Mouse (Mus musculus) ES-E14 (cell line): Measurements from ENCODE around the gene Sphk1. TPM values are rescaled to one million over a fixed set of nuclear protein-coding genes. Genes with fewer than 3 reads are reported as not detected.

Experiments
- DNase-seq: peaks from one replicate; pipeline ENCODE4 v3.0.0-alpha.2; 2013; ENCODE audit warnings: low read depth, low spot score
- H3K27ac ChIP-seq: 2 replicates; pipeline ENCODE4 v1.5.1; 2012; ENCODE audit warnings: low read depth, mild to moderate bottlenecking, low read length, moderate library complexity, mixed read lengths; ENCODE audit not compliant: poor library complexity, insufficient read depth, severe bottlenecking
- H3K36me3 ChIP-seq: 2 replicates; pipeline ENCODE4 v1.6.1; 2012; ENCODE audit warnings: mild to moderate bottlenecking, low read length, moderate library complexity, mixed read lengths; ENCODE audit not compliant: control insufficient read depth, poor library complexity, insufficient read depth, severe bottlenecking
- H3K4me1 ChIP-seq, 2 experiments: fragments of 150-350 bp in 1 of 2; sonication (generic) in 1 of 2; 2 replicates each; pipeline ENCODE4 v1.6.1; 2012; ENCODE audit warnings: low read length in 2 of 2, mild to moderate bottlenecking in 1 of 2, mixed read lengths in 1 of 2; ENCODE audit not compliant: control insufficient read depth in 2 of 2, insufficient read depth in 2 of 2, poor library complexity in 1 of 2
- H3K4me3 ChIP-seq, 2 experiments: fragments of 150-350 bp in 1 of 2; sonication (generic) in 1 of 2; 2 replicates each; pipeline ENCODE4 v1.5.1; 2012; ENCODE audit warnings: low read length in 2 of 2, low read depth in 1 of 2, mild to moderate bottlenecking in 1 of 2, mixed read lengths in 1 of 2; ENCODE audit not compliant: insufficient read depth in 1 of 2, poor library complexity in 1 of 2, severe bottlenecking in 1 of 2
- H3K9ac ChIP-seq: 2 replicates; pipeline ENCODE4 v1.6.1; 2012; ENCODE audit warnings: low read depth, mild to moderate bottlenecking, low read length, mixed read lengths; ENCODE audit not compliant: poor library complexity, insufficient read depth, severe bottlenecking
- H3K9me3 ChIP-seq: fragments of 150-350 bp; sonication (generic); 2 replicates; pipeline ENCODE4 v1.6.1; 2012; ENCODE audit warnings: low read depth, mild to moderate bottlenecking, low read length; ENCODE audit not compliant: control insufficient read depth, insufficient read depth
- CHD2 ChIP-seq: IDR thresholded peaks from 2 replicates; pipeline ENCODE4 v1.6.1; 2014; ENCODE audit warnings: mild to moderate bottlenecking, low read depth, low read length, inconsistent platforms
- HCFC1 ChIP-seq: IDR thresholded peaks from 2 replicates; pipeline ENCODE4 v1.6.1; 2012; ENCODE audit warnings: low read length, inconsistent platforms, borderline replicate concordance; ENCODE audit not compliant: insufficient read depth
- MAFK ChIP-seq: IDR thresholded peaks from 2 replicates; pipeline ENCODE4 v1.6.1; 2014; ENCODE audit warnings: mild to moderate bottlenecking, low read depth, low read length, inconsistent platforms; ENCODE audit not compliant: insufficient read depth
- ZC3H11A ChIP-seq: IDR thresholded peaks from 2 replicates; pipeline ENCODE4 v1.6.1; 2012; ENCODE audit warnings: low read depth, mild to moderate bottlenecking, inconsistent platforms, low read length, borderline replicate concordance
- ZNF384 ChIP-seq: IDR thresholded peaks from 2 replicates; pipeline ENCODE4 v1.6.1; 2012; ENCODE audit warnings: low read depth, low read length, inconsistent platforms
- in situ Hi-C, 2 experiments: fragments of 600-800 bp; cut with MboI; formaldehyde crosslinking; loops; one replicate each; pipeline ENCODE4 v1.15.1; 2025; ENCODE audit warnings: low sequenced_read_pairs in 2 of 2, inconsistent platforms in 1 of 2; ENCODE audit not compliant: unreplicated experiment in 2 of 2
- total RNA-seq: library from RNA; depleted of rRNA; stranded (reverse); fragments of 300-350 nt; gene quantifications from 2 replicates; pipeline ENCODE4 v1.2.3, GENCODE M21; 2012

The Sphk1 gene
- total RNA-seq, 1 experiment, result 2.1 TPM

- H3K9ac ChIP-seq, result no peak overlapping the region
- H3K36me3 ChIP-seq, result no peaks in the 10 kb centered on the region
- no peak overlapping the region for H3K27ac ChIP-seq
- H3K4me3 ChIP-seq, result no peak overlapping the region
- TF ChIP-seq CHD2 (no peak), ZNF384 (no peak), ZC3H11A (no peak), MAFK (no peak), HCFC1 (no peak)
- in situ Hi-C loops, result no loop called here
- DNase-seq, result no peak
- H3K4me1 ChIP-seq, result peaks cover 0 to 5% of the 10 kb centered on the region in 2 experiments; a peak in 2 of 4 replicates
- H3K9me3 ChIP-seq, result no peaks in the 10 kb centered on the region
Measured at GRCm38 (mm10) chr11:116528636-116529320, 1.9 kb upstream of the Sphk1 start.

DNA sequence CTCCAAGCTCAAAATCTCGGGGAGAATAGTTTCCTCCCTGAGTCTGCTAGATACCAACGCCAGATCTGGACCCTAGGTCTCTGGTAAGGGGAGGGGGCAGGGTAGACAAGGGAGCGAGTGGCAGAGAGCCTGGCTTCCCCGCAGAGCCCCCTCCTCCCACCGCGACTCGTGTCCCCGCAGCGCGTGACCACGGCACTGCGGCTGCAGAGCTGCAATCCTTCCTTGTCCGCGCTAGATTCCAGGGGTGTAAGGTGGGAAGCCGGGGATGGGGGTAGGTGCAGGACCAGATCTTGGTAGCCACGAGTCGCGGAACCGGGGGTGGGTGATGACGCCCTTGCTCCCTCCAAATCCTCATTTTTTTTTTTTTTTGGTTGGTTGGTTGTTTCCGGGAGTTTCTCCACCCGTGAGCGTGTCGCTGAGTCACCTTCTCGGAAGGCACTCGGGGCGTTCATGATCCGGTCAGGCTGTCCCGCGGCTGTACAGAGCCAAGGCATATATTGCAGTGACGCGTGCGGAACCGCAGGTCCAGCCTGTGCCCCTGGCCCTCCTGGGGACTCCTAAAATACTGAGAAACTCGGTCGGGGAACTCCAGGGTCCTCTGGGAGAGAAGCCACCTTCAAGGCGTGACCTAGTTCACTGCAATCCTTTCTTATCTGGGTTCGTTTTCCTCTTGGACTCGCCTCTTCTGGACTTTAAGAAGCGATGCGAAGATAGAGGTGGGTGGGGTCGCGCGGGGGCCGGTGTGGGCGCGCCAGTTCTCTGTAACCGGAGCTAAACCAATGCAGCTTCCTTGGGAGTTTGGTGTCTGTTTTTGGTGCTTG, 856 bp downstream of the Sphk1 start:
- no peak overlapping the region for H3K27ac ChIP-seq
- H3K4me1 ChIP-seq, result peaks cover 0 to 9% of the 10 kb centered on the region in 2 experiments; a peak in 2 of 4 replicates
- DNase-seq, result no peak
- H3K9me3 ChIP-seq, result no peaks in the 10 kb centered on the region
- peak overlapping the region in 1 of 2 experiments; percentile 83; a peak in 3 of 4 replicates for H3K4me3 ChIP-seq
- in situ Hi-C loops, result no loop called here
- no peak overlapping the region for H3K9ac ChIP-seq
- H3K36me3 ChIP-seq, result no peaks in the 10 kb centered on the region
- no peak for TF ChIP-seq ZC3H11A
- no peak for TF ChIP-seq HCFC1
- TF ChIP-seq MAFK, result no peak
- no peak for TF ChIP-seq CHD2
- TF ChIP-seq ZNF384, result no peak

GRCm38 (mm10) chr11:116532262-116532809, 1.6 kb downstream of the Sphk1 start:
- Histone ChIP-seq H3K4me3 (peak overlapping the region; percentile 70 to 83), H3K27ac (no peak overlapping the region), H3K4me1 (peaks cover 0 to 9% of the 10 kb centered on the region in 2 experiments; a peak in 2 of 4 replicates), H3K9ac (peak overlapping the region; percentile 25), H3K9me3 (no peaks in the 10 kb centered on the region), H3K36me3 (no peaks in the 10 kb centered on the region)
- in situ Hi-C loops, result no loop called here
- DNase-seq, result no peak
- TF ChIP-seq MAFK (no peak), ZC3H11A (no peak), CHD2 (no peak), HCFC1 (no peak), ZNF384 (no peak)

GRCm38 (mm10) chr11:116532810-116533338, 2.1 kb downstream of the Sphk1 start:
- TF ChIP-seq MAFK (no peak), HCFC1 (no peak), ZC3H11A (no peak), ZNF384 (no peak), CHD2 (no peak)
- in situ Hi-C loops, result no loop called here
- Histone ChIP-seq H3K27ac (no peak overlapping the region), H3K9ac (peak overlapping the region; percentile 25), H3K4me1 (peaks cover 0 to 9% of the 10 kb centered on the region in 2 experiments; a peak in 2 of 4 replicates), H3K4me3 (peak overlapping the region; percentile 70 to 83), H3K36me3 (no peaks in the 10 kb centered on the region), H3K9me3 (no peaks in the 10 kb centered on the region)
- DNase-seq, result no peak
